Comparison of ENCODE assay signal across 13 mouse cellular contexts in genomic region chr17:63493876-63494580, GRCm38 (mm10). TPM values are rescaled to one million over a fixed set of nuclear protein-coding genes. Genes with fewer than 3 reads are reported as not detected.
DNase-seq lines count a peak whose midpoint lies in the region; ATAC-seq lines count a peak whose summit lies in the region.
"Had no signal": no experiment of that assay in that cellular context is flagged by ENCODE, and none has a peak within 500 bp of the region (broad histone marks: within the 10 kb centered on the region; RNA-seq: fewer than 3 reads in every experiment).

No protein-coding gene starts in this region.

- H3K36me3 ChIP-seq in midbrain, embryonic 11.5 days (ENCODE audit: control insufficient read depth, insufficient read depth, low read length): no peaks in the 10 kb centered on the region
- H3K36me3 ChIP-seq in midbrain, embryonic 15.5 days (replicated peaks): no peaks in the 10 kb centered on the region
- peaks cover 8% of the 10 kb centered on the region for H3K36me3 ChIP-seq in limb, embryonic 15.5 days

- H3K4me1 ChIP-seq in midbrain, embryonic 11.5 days (ENCODE audit: control insufficient read depth, insufficient read depth, low read length): peaks cover 14% of the 10 kb centered on the region
- H3K4me1 ChIP-seq in midbrain, embryonic 15.5 days: peaks cover 57% of the 10 kb centered on the region
- peaks cover 51% of the 10 kb centered on the region for H3K4me1 ChIP-seq in limb, embryonic 15.5 days

- H3K27ac ChIP-seq in midbrain, embryonic 11.5 days (ENCODE audit: low read depth, low read length): no peak overlapping the region
- no peak overlapping the region for H3K27ac ChIP-seq in midbrain, embryonic 15.5 days
- peak overlapping the region; percentile 0; the same call in 1 of the 2 replicates for H3K27ac ChIP-seq in limb, embryonic 15.5 days
- H3K27ac ChIP-seq: forebrain, embryonic 10.5 days; hindbrain, embryonic 12.5 days; neural tube, embryonic 15.5 days had no signal

- ATAC-seq in midbrain, embryonic 11.5 days (ENCODE audit: low FRiP score): no peak
- no peak for ATAC-seq in midbrain, embryonic 15.5 days (replicated peaks)
- no peak for ATAC-seq in limb, embryonic 15.5 days (ENCODE audit: insufficient number of reproducible peaks, low FRiP score, low TSS enrichment, low read depth)
- no peak for ATAC-seq in frontal cortex, adult (ENCODE audit: low TSS enrichment)

- DNase-seq in kidney, postnatal 14 days: peak; percentile 12
- no peak for DNase-seq in kidney, postnatal 25 days
- DNase-seq in midbrain, embryonic 11.5 days (ENCODE audit: low spot score, missing footprints): peak; percentile 33
- DNase-seq in NIH3T3 (ENCODE audit: low read depth): peak; percentile 68
- DNase-seq: right cerebral cortex, postnatal 25 days had no signal

- H3K4me2 ChIP-seq in midbrain, embryonic 11.5 days: no peak overlapping the region
- no peak overlapping the region for H3K4me2 ChIP-seq in midbrain, embryonic 15.5 days
- H3K4me2 ChIP-seq in limb, embryonic 15.5 days: no peak overlapping the region
- H3K4me2 ChIP-seq: embryonic facial prominence, embryonic 12.5 days; hindbrain, embryonic 12.5 days; neural tube, embryonic 15.5 days had no signal

- no peaks in the 10 kb centered on the region for H3K27me3 ChIP-seq in midbrain, embryonic 11.5 days (ENCODE audit: control insufficient read depth, insufficient read depth, low read length)
- no peaks in the 10 kb centered on the region for H3K27me3 ChIP-seq in midbrain, embryonic 15.5 days (replicated peaks)
- no peaks in the 10 kb centered on the region for H3K27me3 ChIP-seq in limb, embryonic 15.5 days
- H3K27me3 ChIP-seq: embryonic facial prominence, embryonic 12.5 days; hindbrain, embryonic 12.5 days; neural tube, embryonic 15.5 days had no signal

- WGBS in midbrain, embryonic 11.5 days: 81% methylated on average over 7 of the region's 7 CpGs
- WGBS in midbrain, embryonic 15.5 days: 56% methylated on average over 7 of the region's 7 CpGs
- WGBS in limb, embryonic 15.5 days: 40% methylated on average over 7 of the region's 7 CpGs

- H3K4me3 ChIP-seq in midbrain, embryonic 11.5 days (ENCODE audit: low read depth, low read length): no peak overlapping the region
- H3K4me3 ChIP-seq in midbrain, embryonic 15.5 days: no peak overlapping the region
- H3K4me3 ChIP-seq in limb, embryonic 15.5 days: no peak overlapping the region
- H3K4me3 ChIP-seq: embryonic facial prominence, embryonic 12.5 days; forebrain, embryonic 10.5 days; hindbrain, embryonic 12.5 days; myocyte; neural tube, embryonic 15.5 days had no signal

- no peaks in the 10 kb centered on the region for H3K9me3 ChIP-seq in midbrain, embryonic 11.5 days (ENCODE audit: control insufficient read depth, low read length)
- H3K9me3 ChIP-seq in midbrain, embryonic 15.5 days: no peaks in the 10 kb centered on the region
- H3K9me3 ChIP-seq in limb, embryonic 15.5 days: no peaks in the 10 kb centered on the region
- H3K9me3 ChIP-seq: embryonic facial prominence, embryonic 12.5 days; forebrain, embryonic 10.5 days; hindbrain, embryonic 12.5 days; neural tube, embryonic 15.5 days had no signal

- H3K9ac ChIP-seq in midbrain, embryonic 11.5 days (ENCODE audit: low read length): no peak overlapping the region
- no peak overlapping the region for H3K9ac ChIP-seq in midbrain, embryonic 15.5 days
- no peak overlapping the region for H3K9ac ChIP-seq in limb, embryonic 15.5 days
- H3K9ac ChIP-seq: embryonic facial prominence, embryonic 12.5 days; hindbrain, embryonic 12.5 days; neural tube, embryonic 15.5 days had no signal

RNA-seq across cellular contexts. Expression of gene Fbxl17, which starts 5.8 kb away (rescaled TPM):
- polyA plus RNA-seq in midbrain, embryonic 11.5 days (2014; fragmentation: Nextera tagmentation; extraction: Ambion mirVana): 15.8 and 16.5 TPM in 2 replicates
- 26.5 and 39.8 TPM in 2 replicates for polyA plus RNA-seq in midbrain, embryonic 15.5 days (2015; fragmentation: Nextera tagmentation; extraction: Ambion mirVana)
- 6.4 and 7.8 TPM in 2 replicates for polyA plus RNA-seq in limb, embryonic 15.5 days (2015; fragmentation: Nextera tagmentation; extraction: Ambion mirVana)

Comparison
In these comparisons a context has a peak if more than half of its experiments do, and no peak if none do; other contexts are left out.
1. DNase-seq: peak in kidney, postnatal 14 days (single experiment), midbrain, embryonic 11.5 days (single experiment) and NIH3T3 (single experiment); none in kidney, postnatal 25 days (0 of 2).